Mouse (Mus musculus): ENCODE measurements around the gene Minos1. TPM values are rescaled to one million over a fixed set of nuclear protein-coding genes. Genes with fewer than 3 reads are reported as not detected.

Gene Minos1
- total RNA-seq, 2 experiments from 2014 or later: 184 to 196 TPM

DNA sequence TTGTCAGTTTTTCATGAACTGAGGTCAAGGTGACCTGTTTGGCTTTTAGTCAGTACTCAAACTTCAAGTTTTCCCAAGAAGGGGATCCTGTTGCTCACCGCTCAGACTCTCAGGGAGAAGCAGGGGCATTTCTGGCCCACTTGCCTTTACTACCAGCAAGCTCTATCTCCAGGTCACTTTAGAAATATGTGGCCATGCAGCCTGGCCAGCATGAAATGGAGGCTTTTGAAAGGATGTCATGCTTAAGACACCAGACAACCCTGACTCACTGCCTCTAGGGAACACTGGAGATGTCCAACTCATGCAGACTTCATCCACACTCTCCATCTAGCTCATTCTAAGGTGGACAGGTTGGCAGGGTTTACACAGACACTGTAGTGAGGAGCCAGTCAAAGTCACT is 25.5 kb downstream of the Minos1 start:
- H3K27ac ChIP-seq: no peak overlapping the region
- no peak overlapping the region for H3K4me3 ChIP-seq
- DNase-seq (ENCODE audit: low spot score in 2 of 2): no peak
- no peak for TF ChIP-seq CTCF (conservative IDR thresholded peaks at IDR 0.05)

DNA sequence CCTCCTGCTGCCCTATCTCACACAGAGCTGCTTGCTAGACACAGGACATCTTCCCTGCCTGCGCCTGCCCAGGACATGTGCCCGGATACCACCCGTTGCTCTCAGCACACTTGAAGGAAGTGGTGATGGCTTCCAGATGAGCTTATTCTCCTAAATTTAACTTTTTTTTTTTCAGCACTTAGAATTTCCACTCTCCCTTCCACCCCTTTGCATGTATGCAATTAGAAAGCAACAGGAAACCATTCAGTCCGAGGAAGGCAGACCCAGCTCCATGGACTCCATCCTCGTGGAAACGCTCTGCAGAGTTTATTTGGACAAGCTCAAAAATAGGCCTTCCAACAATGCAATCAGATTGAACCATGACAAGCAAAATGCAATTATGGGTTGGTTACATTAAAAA is 29.4 kb downstream of the Minos1 start:
- no peak overlapping the region for H3K27ac ChIP-seq
- no peak for TF ChIP-seq CTCF (conservative IDR thresholded peaks at IDR 0.05)
- DNase-seq (ENCODE audit: low spot score in 2 of 2): no peak
- no peak overlapping the region for H3K4me3 ChIP-seq

GRCm38 (mm10) chr4:139100326-139100725 is 30.6 kb downstream of the Minos1 start:
- no peak for TF ChIP-seq CTCF (conservative IDR thresholded peaks at IDR 0.05)
- Histone ChIP-seq H3K4me3 (no peak overlapping the region), H3K27ac (no peak overlapping the region)
- no peak for DNase-seq (ENCODE audit: low spot score in 2 of 2)

- no peak for TF ChIP-seq CTCF (conservative IDR thresholded peaks at IDR 0.05)
- Histone ChIP-seq H3K4me3 (no peak overlapping the region), H3K27ac (no peak overlapping the region)
- no peak for DNase-seq (ENCODE audit: low spot score in 2 of 2)
Observed at GRCm38 (mm10) chr4:139096201-139096600, 34.7 kb downstream of the Minos1 start.

DNA sequence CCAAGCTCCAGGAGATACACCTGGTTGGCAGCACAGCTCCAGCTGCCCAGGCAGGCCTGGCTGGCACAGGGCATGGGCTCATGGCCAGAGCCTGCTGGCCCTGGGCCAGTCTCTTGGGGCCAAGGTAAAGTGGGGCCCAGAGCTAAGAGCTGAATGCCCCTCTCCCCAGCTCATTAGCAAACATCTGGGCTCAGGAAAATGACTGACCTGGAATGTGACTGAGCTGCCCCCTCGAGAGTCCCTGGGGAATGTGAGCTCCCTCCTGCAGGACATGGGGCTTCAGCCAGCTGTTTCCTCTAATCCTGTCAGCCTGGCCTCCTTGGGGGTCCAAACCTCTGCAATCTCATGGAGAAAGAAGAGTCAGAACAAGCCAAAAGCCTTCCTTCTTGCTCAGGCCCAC is 35.5 kb downstream of the Minos1 start:
- Histone ChIP-seq H3K27ac (no peak overlapping the region), H3K4me3 (no peak overlapping the region)
- TF ChIP-seq CTCF (conservative IDR thresholded peaks at IDR 0.05): no peak
- DNase-seq (ENCODE audit: low spot score in 2 of 2): no peak

DNA sequence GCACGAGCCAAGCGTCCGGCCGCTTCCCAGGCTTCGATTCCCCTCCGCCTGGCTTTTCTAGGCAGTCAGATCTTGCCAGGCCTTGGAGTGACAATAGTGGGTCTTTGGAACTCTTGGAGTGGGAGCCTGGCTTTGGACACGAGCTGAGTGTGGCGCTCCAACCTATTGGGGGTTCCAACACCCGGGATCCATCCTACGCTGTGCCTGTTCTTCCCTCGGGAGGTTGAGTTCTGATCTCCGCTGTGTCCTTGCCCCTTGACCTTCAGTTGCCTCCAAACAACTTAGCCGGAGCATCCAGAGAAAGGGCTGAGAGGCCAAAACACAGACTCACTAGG is 37.8 kb downstream of the Minos1 start:
- Histone ChIP-seq H3K4me3 (peak overlapping the region; percentile 65), H3K27ac (peak overlapping the region; percentile 55; the same call in 1 of the 2 replicates)
- no peak for TF ChIP-seq CTCF (conservative IDR thresholded peaks at IDR 0.05)
- DNase-seq (ENCODE audit: low spot score in 2 of 2): no peak

DNA sequence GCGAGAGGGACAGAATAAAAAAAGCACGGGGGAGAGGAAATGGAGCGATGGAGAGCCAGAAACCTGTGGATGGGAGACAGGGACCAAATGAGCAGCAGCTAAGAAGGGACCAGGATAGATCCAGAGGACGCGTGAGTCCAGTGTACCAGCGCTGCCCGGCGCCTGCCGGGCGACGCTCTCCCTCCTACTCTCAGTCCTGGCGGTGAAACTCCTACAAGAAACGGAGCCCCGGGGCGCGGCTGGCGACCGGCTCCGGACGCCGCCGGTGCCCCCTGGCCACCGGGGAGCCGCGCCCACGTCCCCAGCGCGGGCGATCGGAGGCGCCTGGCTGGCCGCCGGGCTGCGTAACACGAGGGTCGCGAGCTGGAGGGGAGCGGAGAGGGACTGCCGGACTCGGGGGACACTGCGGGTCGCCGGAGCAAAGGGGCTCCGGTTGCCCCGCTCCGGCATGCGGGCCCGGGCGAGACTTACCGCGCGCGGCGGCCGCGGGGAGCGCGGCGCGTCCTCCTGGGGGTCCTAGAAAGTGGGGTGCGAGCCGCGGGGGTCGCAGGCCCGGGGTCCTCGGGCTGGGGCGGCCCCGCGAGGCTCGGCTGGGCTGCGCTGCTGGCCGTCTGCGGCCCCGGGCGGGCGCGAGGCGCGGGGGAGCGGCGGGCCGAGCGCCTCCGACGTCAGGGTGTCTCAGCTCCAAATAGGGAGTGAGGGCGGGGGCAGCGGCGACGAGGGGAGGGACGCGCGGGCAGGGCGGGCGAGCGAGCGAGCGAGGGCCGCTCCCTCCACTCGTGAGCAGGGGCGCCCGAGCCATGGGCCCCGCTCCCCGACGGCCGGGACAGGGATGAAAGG is 38.3 kb downstream of the Minos1 start, which contains the start of gene Nbl1:
Gene Nbl1 (minus strand): TSS at position 638 of the 840 bp plus-strand sequence.
- DNase-seq (ENCODE audit: low spot score in 2 of 2): no peak
- H3K4me3 ChIP-seq: peak within 1 kb of the TSS; percentile 65
- H3K27ac ChIP-seq: peak within 1 kb of the TSS; percentile 80; the same call in 1 of the 2 replicates
- no peak for TF ChIP-seq CTCF (conservative IDR thresholded peaks at IDR 0.05)

GRCm38 (mm10) chr4:139091478-139092355 is 39.2 kb downstream of the Minos1 start:
- Histone ChIP-seq H3K4me3 (peak overlapping the region; percentile 65), H3K27ac (peak overlapping the region; percentile 80)
- no peak for DNase-seq (ENCODE audit: low spot score in 2 of 2)
- TF ChIP-seq CTCF (conservative IDR thresholded peaks at IDR 0.05): no peak

GRCm38 (mm10) chr4:139091066-139091465 is 39.8 kb downstream of the Minos1 start:
- H3K27ac ChIP-seq: peak overlapping the region; percentile 80
- no peak for TF ChIP-seq CTCF (conservative IDR thresholded peaks at IDR 0.05)
- 0 out of 2 replicates have a peak overlapping the region, but pooled peaks have one; percentile 65 for H3K4me3 ChIP-seq
- no peak for DNase-seq (ENCODE audit: low spot score in 2 of 2)

DNA sequence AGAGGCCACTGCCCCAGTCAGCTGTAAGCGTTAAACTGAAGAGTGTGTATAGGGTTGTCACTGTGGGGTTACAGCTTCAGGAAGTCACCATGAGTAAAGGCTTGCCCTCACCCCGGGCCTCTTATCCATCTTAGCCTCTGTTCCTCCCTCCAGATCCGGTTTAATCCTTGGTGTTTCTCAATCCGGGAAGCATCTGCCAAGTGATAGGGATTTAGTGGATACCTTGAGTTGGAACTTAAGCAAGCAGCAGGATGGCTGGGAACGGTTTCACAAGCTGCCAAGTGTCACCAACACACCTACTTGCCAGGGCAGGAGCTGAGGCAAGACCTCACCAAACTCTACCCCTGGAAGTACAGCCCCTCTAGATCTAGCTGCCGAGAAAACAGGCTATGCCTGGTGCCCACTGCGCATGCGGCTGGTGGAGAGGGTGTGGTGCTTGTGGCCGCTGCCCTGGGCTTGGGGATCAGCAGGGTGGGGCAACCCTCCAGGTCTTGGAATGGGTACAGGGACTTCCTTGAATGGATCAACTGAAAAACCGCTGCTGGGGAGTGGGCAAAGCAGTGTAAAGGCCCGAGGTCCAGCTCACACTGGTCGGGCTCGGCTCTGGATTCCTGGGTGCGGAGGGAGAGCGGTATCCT is 40.5 kb downstream of the Minos1 start:
- no peak overlapping the region for H3K27ac ChIP-seq
- no peak for DNase-seq (ENCODE audit: low spot score in 2 of 2)
- no peak for TF ChIP-seq CTCF (conservative IDR thresholded peaks at IDR 0.05)
- no peak overlapping the region for H3K4me3 ChIP-seq

DNA sequence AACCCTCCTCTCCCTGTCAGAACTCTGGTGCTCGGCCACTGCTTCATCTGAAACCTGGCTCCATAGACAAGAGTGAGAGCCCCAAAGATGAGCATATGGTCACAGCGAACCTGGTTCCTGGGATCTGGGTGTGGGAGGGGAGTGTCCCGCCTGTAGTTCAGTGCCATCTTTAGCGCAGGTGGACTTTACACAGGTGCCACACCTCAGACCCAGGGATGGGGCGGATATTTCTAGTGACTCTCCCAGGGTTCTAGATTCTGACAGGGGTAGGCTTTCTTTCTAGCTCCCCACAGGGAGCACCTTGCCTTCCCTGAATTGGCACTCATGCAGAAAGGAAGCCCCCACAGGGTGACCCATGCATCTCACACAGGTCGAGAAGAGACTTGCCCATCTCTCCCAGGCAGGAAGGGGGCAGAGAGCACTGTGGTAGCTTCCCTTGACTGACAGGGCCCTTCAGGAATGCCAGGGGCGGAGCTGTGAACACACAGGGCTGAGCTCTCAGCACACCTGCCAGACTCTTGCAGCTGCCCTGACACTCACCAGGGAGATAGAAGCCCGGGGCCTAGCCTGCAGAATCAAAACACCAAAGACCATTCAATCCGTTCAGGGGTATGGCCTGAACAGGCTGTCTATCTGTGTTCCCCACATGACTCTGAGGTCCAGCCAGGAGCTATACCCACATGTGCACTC is 41.8 kb downstream of the Minos1 start:
- TF ChIP-seq CTCF (conservative IDR thresholded peaks at IDR 0.05): no peak
- H3K27ac ChIP-seq: no peak overlapping the region
- H3K4me3 ChIP-seq: no peak overlapping the region
- no peak for DNase-seq (ENCODE audit: low spot score in 2 of 2)

- no peak for TF ChIP-seq CTCF (conservative IDR thresholded peaks at IDR 0.05)
- Histone ChIP-seq H3K4me3 (no peak overlapping the region), H3K27ac (no peak overlapping the region)
- no peak for DNase-seq (ENCODE audit: low spot score in 2 of 2)
Observed at GRCm38 (mm10) chr4:139086984-139087383, 43.9 kb downstream of the Minos1 start.

Data from layer of hippocampus, adult 2 months (tissue).